ENCODE assay signal across 24 mouse cellular contexts in genomic region chr3:151572089-151572488, GRCm38 (mm10).
DNase-seq lines count a peak whose midpoint lies in the region; ATAC-seq and TF ChIP-seq lines count a peak whose summit lies in the region.
"Had no signal": no experiment of that assay in that cellular context is flagged by ENCODE, and none has a peak within 500 bp of the region (broad histone marks: within the 10 kb centered on the region; RNA-seq: fewer than 3 reads in every experiment).

No protein-coding gene starts in this region.

- no peak overlapping the region for H3K4me2 ChIP-seq in midbrain, embryonic 14.5 days (ENCODE audit: low read length)
- H3K4me2 ChIP-seq in midbrain, embryonic 11.5 days, result no peak overlapping the region
- H3K4me2 ChIP-seq in intestine, postnatal 0 days (replicated peaks; ENCODE audit: low read depth), result no peak overlapping the region
- no peak overlapping the region for H3K4me2 ChIP-seq in kidney, embryonic 16.5 days (replicated peaks; ENCODE audit: low read depth, low read length)
- H3K4me2 ChIP-seq: embryonic facial prominence, embryonic 15.5 days; forebrain, embryonic 15.5 days; heart, embryonic 15.5 days; hindbrain, embryonic 13.5 days had no signal

- 83% methylated on average over 5 of the region's 5 CpGs for WGBS in midbrain, embryonic 14.5 days
- WGBS in midbrain, embryonic 11.5 days, result 89% methylated on average over 5 of the region's 5 CpGs
- WGBS in intestine, postnatal 0 days, result 88% methylated on average over 5 of the region's 5 CpGs
- 89% methylated on average over 5 of the region's 5 CpGs for WGBS in kidney, embryonic 16.5 days

- H3K9ac ChIP-seq in midbrain, embryonic 14.5 days (replicated peaks; ENCODE audit: low read length), result no peak overlapping the region
- H3K9ac ChIP-seq in midbrain, embryonic 11.5 days (ENCODE audit: low read length), result no peak overlapping the region
- no peak overlapping the region for H3K9ac ChIP-seq in intestine, postnatal 0 days (ENCODE audit: low read depth, low read length)
- no peak overlapping the region for H3K9ac ChIP-seq in kidney, embryonic 16.5 days (replicated peaks; ENCODE audit: low read length)
- H3K9ac ChIP-seq: embryonic facial prominence, embryonic 15.5 days; forebrain, embryonic 15.5 days; heart, embryonic 15.5 days; hindbrain, embryonic 13.5 days had no signal

- H3K4me1 ChIP-seq in midbrain, embryonic 14.5 days (ENCODE audit: control insufficient read depth, insufficient read depth, low read length), result no peaks in the 10 kb centered on the region
- H3K4me1 ChIP-seq in midbrain, embryonic 11.5 days (ENCODE audit: control insufficient read depth, insufficient read depth, low read length), result no peaks in the 10 kb centered on the region
- H3K4me1 ChIP-seq in intestine, postnatal 0 days (replicated peaks; ENCODE audit: control insufficient read depth, insufficient read depth, low read length), result no peaks in the 10 kb centered on the region
- no peaks in the 10 kb centered on the region for H3K4me1 ChIP-seq in kidney, embryonic 16.5 days (ENCODE audit: insufficient read depth, low read length)
- H3K4me1 ChIP-seq: embryonic facial prominence, embryonic 15.5 days; forebrain, embryonic 15.5 days; heart, embryonic 10.5 days; heart, embryonic 15.5 days; hindbrain, embryonic 13.5 days had no signal

- no peak for ATAC-seq in midbrain, embryonic 14.5 days (ENCODE audit: low FRiP score, low TSS enrichment)
- no peak for ATAC-seq in midbrain, embryonic 11.5 days (ENCODE audit: low FRiP score)
- no peak for ATAC-seq in intestine, postnatal 0 days
- ATAC-seq in kidney, embryonic 16.5 days (ENCODE audit: low FRiP score, low TSS enrichment), result no peak
- ATAC-seq: CD4-positive, CD25-positive, alpha-beta regulatory T cell, adult 4 months; forebrain, embryonic 15.5 days; hindbrain, postnatal 0 days had no signal

- no peak overlapping the region for H3K4me3 ChIP-seq in midbrain, embryonic 14.5 days (replicated peaks; ENCODE audit: low read depth, low read length)
- H3K4me3 ChIP-seq in midbrain, embryonic 11.5 days (ENCODE audit: low read depth, low read length), result no peak overlapping the region
- H3K4me3 ChIP-seq in intestine, postnatal 0 days (ENCODE audit: low read depth, low read length), result no peak overlapping the region
- H3K4me3 ChIP-seq in kidney, embryonic 16.5 days (ENCODE audit: low read length), result no peak overlapping the region
- H3K4me3 ChIP-seq: embryonic facial prominence, embryonic 15.5 days; erythroblast, embryonic 14.5 days; forebrain, embryonic 15.5 days; heart, embryonic 10.5 days; heart, embryonic 15.5 days; hindbrain, embryonic 13.5 days had no signal

- H3K9me3 ChIP-seq in midbrain, embryonic 14.5 days (ENCODE audit: control insufficient read depth, low read length), result no peaks in the 10 kb centered on the region
- H3K9me3 ChIP-seq in midbrain, embryonic 11.5 days (ENCODE audit: control insufficient read depth, low read length), result no peaks in the 10 kb centered on the region
- no peaks in the 10 kb centered on the region for H3K9me3 ChIP-seq in intestine, postnatal 0 days (ENCODE audit: control insufficient read depth)
- no peaks in the 10 kb centered on the region for H3K9me3 ChIP-seq in kidney, embryonic 16.5 days (ENCODE audit: low read length)
- H3K9me3 ChIP-seq: embryonic facial prominence, embryonic 15.5 days; forebrain, embryonic 15.5 days; heart, embryonic 10.5 days; heart, embryonic 15.5 days; hindbrain, embryonic 13.5 days had no signal

- no peaks in the 10 kb centered on the region for H3K36me3 ChIP-seq in midbrain, embryonic 14.5 days (ENCODE audit: control insufficient read depth, insufficient read depth, low read length)
- no peaks in the 10 kb centered on the region for H3K36me3 ChIP-seq in midbrain, embryonic 11.5 days (ENCODE audit: control insufficient read depth, insufficient read depth, low read length)
- no peaks in the 10 kb centered on the region for H3K36me3 ChIP-seq in intestine, postnatal 0 days (ENCODE audit: control insufficient read depth, insufficient read depth)
- H3K36me3 ChIP-seq in kidney, embryonic 16.5 days (ENCODE audit: insufficient read depth, low read length), result no peaks in the 10 kb centered on the region
- H3K36me3 ChIP-seq: embryonic facial prominence, embryonic 15.5 days; forebrain, embryonic 15.5 days; G1E; heart, embryonic 10.5 days; heart, embryonic 15.5 days; hindbrain, embryonic 13.5 days had no signal

- TF ChIP-seq CTCF in intestine, postnatal 0 days (IDR thresholded peaks at IDR 0.05; ENCODE audit: low read depth), result no peak

- H3K27me3 ChIP-seq in midbrain, embryonic 14.5 days (ENCODE audit: control insufficient read depth, insufficient read depth, low read length), result no peaks in the 10 kb centered on the region
- no peaks in the 10 kb centered on the region for H3K27me3 ChIP-seq in midbrain, embryonic 11.5 days (ENCODE audit: control insufficient read depth, insufficient read depth, low read length)
- H3K27me3 ChIP-seq in intestine, postnatal 0 days (replicated peaks; ENCODE audit: control insufficient read depth, insufficient read depth, low read length), result no peaks in the 10 kb centered on the region
- no peaks in the 10 kb centered on the region for H3K27me3 ChIP-seq in kidney, embryonic 16.5 days (ENCODE audit: insufficient read depth, low read length)
- H3K27me3 ChIP-seq: embryonic facial prominence, embryonic 15.5 days; forebrain, embryonic 15.5 days; heart, embryonic 15.5 days had no signal

- no peak overlapping the region for H3K27ac ChIP-seq in midbrain, embryonic 14.5 days (replicated peaks; ENCODE audit: low read depth, low read length)
- no peak overlapping the region for H3K27ac ChIP-seq in midbrain, embryonic 11.5 days (ENCODE audit: low read depth, low read length)
- no peak overlapping the region for H3K27ac ChIP-seq in intestine, postnatal 0 days (ENCODE audit: low read depth, low read length)
- no peak overlapping the region for H3K27ac ChIP-seq in kidney, embryonic 16.5 days (ENCODE audit: low read length)
- H3K27ac ChIP-seq: embryonic facial prominence, embryonic 15.5 days; forebrain, embryonic 15.5 days; heart, embryonic 10.5 days; heart, embryonic 15.5 days; hindbrain, embryonic 13.5 days; hindbrain, postnatal 0 days had no signal

- peak; percentile 11 for DNase-seq in midbrain, embryonic 14.5 days
- DNase-seq in midbrain, embryonic 11.5 days (ENCODE audit: low spot score, missing footprints), result no peak
- DNase-seq in adrenal gland, postnatal 10 days, result peak; percentile 23
- DNase-seq in brain, adult 2 months (ENCODE audit: low read depth, low spot score), result peak; percentile 49
- DNase-seq in urinary bladder, postnatal 36 days (ENCODE audit: low spot score in 2 of 2), result no peak
- DNase-seq: B cell, adult 2 months; cerebellum, adult 2 months; cerebellum, postnatal 10 days; embryo, embryonic 11 days; gastrocnemius, postnatal 36 days; heart, adult 18-20 months; heart, postnatal 14 days; kidney, adult 18-20 months had no signal

Comparison
In these comparisons a context has a peak if more than half of its experiments do, and no peak if none do; other contexts are left out.
1. DNase-seq: peak in midbrain, embryonic 14.5 days (single experiment), adrenal gland, postnatal 10 days (single experiment) and brain, adult 2 months (single experiment); none in midbrain, embryonic 11.5 days (single experiment) and urinary bladder, postnatal 36 days (0 of 2).